Mouse (Mus musculus): Measurements from ENCODE around the gene Hjurp.

DNA sequence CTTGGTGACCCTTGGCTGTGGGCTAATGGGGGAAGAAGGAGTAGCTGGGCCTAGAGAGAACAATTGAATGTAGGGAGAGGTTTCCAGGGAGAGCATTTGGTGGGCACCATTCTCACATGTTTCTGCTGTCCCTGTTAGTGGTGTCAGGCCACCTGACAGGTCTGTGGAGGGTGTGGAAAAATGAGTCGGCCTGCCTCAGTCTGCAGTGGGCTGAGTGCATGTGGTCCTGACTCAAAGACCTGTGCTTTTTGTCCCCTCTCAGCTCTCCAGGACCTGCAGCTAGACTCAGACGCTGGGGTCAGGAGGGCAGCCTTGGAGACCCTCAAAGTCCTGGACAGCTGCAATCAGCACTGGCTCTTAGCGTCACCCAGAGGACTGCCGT, 17.8 kb downstream of the Hjurp start:
- TF ChIP-seq CTCF (IDR thresholded peaks at IDR 0.05; ENCODE audit: low read depth, low read length), result no peak
- TF ChIP-seq GATA1 (IDR thresholded peaks at IDR 0.05; ENCODE audit: borderline replicate concordance, low read length), result no peak
- TF ChIP-seq GATA2 (IDR thresholded peaks at IDR 0.05; ENCODE audit: borderline replicate concordance, low read depth, low read length), result no peak
- no peak for TF ChIP-seq POLR2AphosphoS5 (IDR thresholded peaks at IDR 0.05; ENCODE audit: insufficient replicate concordance, low read depth, low read length)
- TF ChIP-seq TAL1 (conservative IDR thresholded peaks at IDR 0.05; ENCODE audit: low read depth, low read length), result no peak
